Mouse (Mus musculus): ENCODE measurements around the gene Ifnl2. TPM values are rescaled to one million over a fixed set of nuclear protein-coding genes. Genes with fewer than 3 reads are reported as not detected.
A peak's percentile ranks its signal among the peaks of the same experiment; 100 is the strongest.
"Not testable (repeated sequence)": the region's sequence is repeated elsewhere in the genome, so short reads cannot be mapped to it uniquely, and the experiment has no call there.

Ifnl2 gene
- not detected in 2 replicates for polyA plus RNA-seq (2015; fragmentation: Nextera tagmentation; extraction: Ambion mirVana)

DNA sequence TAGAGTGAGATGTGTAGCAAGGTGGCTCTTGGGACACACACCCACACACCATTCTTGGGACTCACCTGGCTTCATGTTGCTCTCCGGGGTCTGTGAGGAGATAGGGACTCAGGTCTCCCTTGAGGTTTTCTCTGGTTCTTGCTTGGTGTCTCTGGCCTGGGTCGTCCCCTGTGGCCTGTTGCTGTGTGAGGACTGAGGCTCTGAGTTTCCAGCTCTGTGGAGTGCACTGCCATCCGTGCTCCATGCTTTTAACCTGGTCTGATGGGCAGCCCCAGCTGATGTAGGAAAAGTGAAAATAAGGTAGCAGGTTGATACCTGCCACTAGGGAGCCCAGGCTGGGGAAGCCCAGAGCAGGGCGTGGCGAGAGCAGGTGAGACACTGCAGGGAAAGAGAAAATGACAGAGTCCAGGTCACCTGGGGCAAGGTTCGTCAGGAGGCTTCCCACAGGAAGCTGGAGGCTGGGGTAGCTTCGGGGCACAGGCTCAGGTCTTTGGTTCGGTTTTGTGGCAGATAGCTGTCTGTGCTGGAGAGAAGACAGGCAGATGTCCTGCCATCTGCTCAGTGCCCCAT is at the start of gene Ifnl2:
Gene Ifnl2, minus strand, starts transcription at position 51 of the 570 bp plus-strand sequence.
- H3K9me3 ChIP-seq (replicated peaks); H3K4me2 ChIP-seq; H3K36me3 ChIP-seq; H3K4me3 ChIP-seq; H3K27ac ChIP-seq; ATAC-seq (replicated peaks; ENCODE audit: insufficient number of reproducible peaks, insufficient read depth, low FRiP score, low read depth); H3K4me1 ChIP-seq (replicated peaks); H3K27me3 ChIP-seq; H3K9ac ChIP-seq: not testable (repeated sequence)
- 59% methylated on average over 8 of the region's 8 CpGs for WGBS

DNA sequence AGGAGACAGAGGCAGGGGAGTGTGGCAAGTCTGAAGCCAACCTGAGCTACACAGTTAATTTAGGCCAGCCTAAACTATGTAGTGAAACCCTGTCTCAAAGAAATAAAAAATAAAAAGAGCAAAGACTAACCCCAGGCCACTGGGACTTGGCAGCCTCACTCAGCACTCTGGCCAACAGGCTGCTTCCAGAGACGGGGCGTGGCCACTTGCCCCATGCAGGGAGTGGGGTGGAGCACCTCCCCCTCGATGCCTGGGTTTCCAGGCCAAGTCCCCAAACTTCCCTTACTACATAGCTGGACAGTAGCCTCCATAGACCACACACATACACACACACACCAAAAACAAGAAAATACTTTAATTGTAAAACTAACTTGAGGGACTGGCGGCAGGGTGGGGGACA is 48.2 kb upstream of the Ifnl2 start:
- peaks cover 29% of the 10 kb centered on the region for H3K36me3 ChIP-seq
- 39% methylated on average over 4 of the region's 4 CpGs for WGBS
- H3K4me2 ChIP-seq = no peak overlapping the region
- H3K27ac ChIP-seq = 0 out of 2 replicates have a peak overlapping the region, but pooled peaks have one; percentile 10
- no peak overlapping the region for H3K9ac ChIP-seq
- no peaks in the 10 kb centered on the region for H3K9me3 ChIP-seq (replicated peaks)
- no peaks in the 10 kb centered on the region for H3K27me3 ChIP-seq
- peaks cover 17% of the 10 kb centered on the region for H3K4me1 ChIP-seq (replicated peaks)
- no peak; the same call in 1 of the 2 replicates for ATAC-seq (replicated peaks; ENCODE audit: insufficient number of reproducible peaks, insufficient read depth, low FRiP score, low read depth)
- no peak overlapping the region for H3K4me3 ChIP-seq

DNA sequence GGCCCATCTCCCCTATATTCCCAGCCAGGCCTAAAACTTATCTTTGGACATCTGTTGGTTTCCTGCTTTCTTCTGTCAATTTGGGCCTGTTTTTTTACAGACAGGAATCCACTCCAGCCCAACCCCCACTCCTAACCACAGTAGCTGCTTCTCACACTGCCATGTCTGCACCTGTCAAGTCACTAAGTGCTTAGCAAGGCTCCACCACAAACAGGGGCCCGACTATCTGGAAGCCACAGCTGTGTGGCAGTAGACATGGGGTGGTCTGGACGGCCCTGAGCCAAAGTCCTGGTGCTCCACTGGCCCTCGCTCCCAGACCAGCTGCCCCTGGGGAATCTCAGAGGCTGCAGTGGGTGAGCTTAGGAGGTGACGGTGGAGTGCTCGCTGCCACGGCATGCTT is 47.5 kb upstream of the Ifnl2 start:
- H3K4me1 ChIP-seq (replicated peaks) = peaks cover 17% of the 10 kb centered on the region
- H3K4me2 ChIP-seq = no peak overlapping the region
- no peak overlapping the region for H3K4me3 ChIP-seq
- WGBS = 26% methylated on average over 6 of the region's 6 CpGs
- 0 out of 2 replicates have a peak overlapping the region, but pooled peaks have one; percentile 38 for H3K27ac ChIP-seq
- peaks cover 21% of the 10 kb centered on the region for H3K36me3 ChIP-seq
- ATAC-seq (replicated peaks; ENCODE audit: insufficient number of reproducible peaks, insufficient read depth, low FRiP score, low read depth) = no peak
- no peak overlapping the region for H3K9ac ChIP-seq
- no peaks in the 10 kb centered on the region for H3K27me3 ChIP-seq
- H3K9me3 ChIP-seq (replicated peaks) = no peaks in the 10 kb centered on the region

DNA sequence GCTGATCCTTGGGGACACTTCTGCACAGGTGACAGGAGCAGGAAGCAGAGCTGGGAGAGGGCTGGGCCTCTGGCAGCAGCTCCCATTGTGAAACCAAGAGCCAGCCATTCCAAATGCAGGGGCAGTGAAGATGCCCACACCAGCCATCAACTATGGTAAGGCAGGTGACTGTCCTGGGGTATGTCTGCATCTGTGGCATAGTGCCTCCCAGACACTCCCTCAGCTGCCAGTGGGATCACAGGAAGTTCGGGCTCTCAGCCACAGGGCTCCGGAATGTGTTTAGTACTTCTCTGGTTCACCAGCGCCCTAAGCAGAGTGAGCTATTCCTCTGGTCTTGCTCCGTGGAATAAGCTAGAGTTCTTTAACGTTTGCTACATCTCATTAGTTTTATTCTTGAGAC is 46.8 kb upstream of the Ifnl2 start:
- no peak overlapping the region for H3K4me2 ChIP-seq
- peaks cover 16% of the 10 kb centered on the region for H3K36me3 ChIP-seq
- no peak for ATAC-seq (replicated peaks; ENCODE audit: insufficient number of reproducible peaks, insufficient read depth, low FRiP score, low read depth)
- 58% methylated on average over 5 of the region's 5 CpGs for WGBS
- H3K4me1 ChIP-seq (replicated peaks) = peaks cover 17% of the 10 kb centered on the region
- H3K27me3 ChIP-seq = no peaks in the 10 kb centered on the region
- no peak overlapping the region for H3K4me3 ChIP-seq
- no peaks in the 10 kb centered on the region for H3K9me3 ChIP-seq (replicated peaks)
- no peak overlapping the region for H3K27ac ChIP-seq
- H3K9ac ChIP-seq = no peak overlapping the region

DNA sequence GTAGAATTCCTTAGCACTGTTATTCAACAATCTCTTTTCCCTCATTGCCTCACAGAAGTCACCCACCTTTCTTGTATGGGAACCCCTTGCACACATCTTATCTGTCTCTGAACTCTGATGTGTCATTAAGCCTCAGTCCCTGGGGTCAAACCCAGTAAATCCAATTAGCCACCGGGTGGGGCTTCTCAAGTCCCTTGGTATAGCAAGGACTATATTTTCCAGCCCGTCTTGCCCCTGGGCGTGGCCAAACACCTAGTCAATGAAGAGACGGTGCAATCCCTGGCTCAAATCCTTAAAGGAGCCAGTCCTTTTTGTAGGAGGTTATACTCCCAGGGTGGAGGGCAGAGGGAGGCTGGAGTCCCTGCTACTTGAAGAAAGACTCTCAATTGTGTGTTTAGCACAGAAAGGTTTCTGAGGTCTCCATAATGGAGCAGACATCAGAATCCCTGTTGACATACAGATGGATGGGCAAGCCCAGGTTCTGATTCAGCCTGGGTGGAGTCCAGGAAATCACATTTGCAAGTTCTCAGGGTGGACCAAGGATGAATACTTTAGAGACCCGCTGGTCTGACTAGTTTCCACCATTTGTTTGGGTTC is 45.8 kb upstream of the Ifnl2 start:
- Histone ChIP-seq H3K4me1 (replicated peaks) (peaks cover 17% of the 10 kb centered on the region), H3K9ac (no peak overlapping the region), H3K4me3 (no peak overlapping the region), H3K27ac (no peak overlapping the region), H3K27me3 (no peaks in the 10 kb centered on the region), H3K9me3 (replicated peaks) (no peaks in the 10 kb centered on the region), H3K4me2 (no peak overlapping the region), H3K36me3 (peaks cover 16% of the 10 kb centered on the region)
- 13% methylated on average over 5 of the region's 5 CpGs for WGBS
- no peak for ATAC-seq (replicated peaks; ENCODE audit: insufficient number of reproducible peaks, insufficient read depth, low FRiP score, low read depth)

DNA sequence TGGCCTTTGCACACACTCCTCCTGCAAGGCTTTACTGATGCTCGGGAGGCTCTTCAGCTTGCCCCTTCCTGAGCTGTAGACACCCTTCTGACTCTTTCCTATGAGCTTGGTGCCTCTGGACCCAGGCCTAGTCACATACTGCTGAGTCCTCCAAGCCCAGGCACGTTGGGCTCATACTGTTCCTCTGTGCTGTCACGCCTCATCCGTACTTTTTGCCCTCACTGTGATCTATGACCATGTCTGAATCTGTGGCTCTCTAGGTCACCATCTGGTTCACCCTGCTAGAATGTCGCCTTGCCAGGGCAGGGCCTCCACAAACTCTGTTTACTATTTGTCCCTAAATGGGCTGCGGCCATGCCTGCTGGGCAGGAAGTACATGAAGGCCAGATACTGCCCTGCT is 42.8 kb upstream of the Ifnl2 start:
- H3K27ac ChIP-seq = no peak overlapping the region
- no peaks in the 10 kb centered on the region for H3K9me3 ChIP-seq (replicated peaks)
- peaks cover 8% of the 10 kb centered on the region for H3K4me1 ChIP-seq (replicated peaks)
- no peak for ATAC-seq (replicated peaks; ENCODE audit: insufficient number of reproducible peaks, insufficient read depth, low FRiP score, low read depth)
- no peaks in the 10 kb centered on the region for H3K36me3 ChIP-seq
- H3K4me3 ChIP-seq = no peak overlapping the region
- WGBS = 85% methylated on average over 6 of the region's 6 CpGs
- peaks cover 6% of the 10 kb centered on the region; the same call in 1 of the 2 replicates for H3K27me3 ChIP-seq
- H3K9ac ChIP-seq = no peak overlapping the region
- no peak overlapping the region for H3K4me2 ChIP-seq

DNA sequence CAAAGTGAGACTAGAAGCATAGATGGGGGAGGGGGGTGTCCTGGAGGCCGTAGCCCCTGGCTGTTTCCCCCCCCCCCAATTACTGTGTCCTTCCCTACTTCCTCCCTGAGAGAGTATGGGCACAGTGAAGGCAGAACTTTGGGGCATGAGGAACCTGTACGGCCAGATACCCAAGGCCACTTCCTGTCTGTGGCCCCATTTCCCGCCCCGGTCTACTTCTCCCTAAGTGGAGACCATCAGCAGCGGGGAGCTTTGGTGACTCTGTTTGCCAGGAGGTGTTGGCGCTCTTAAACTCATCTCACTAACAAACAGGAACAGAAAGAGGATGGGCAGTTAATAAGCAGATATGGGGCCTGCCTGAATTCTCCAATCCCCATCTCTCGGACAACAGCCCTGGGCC is 37.4 kb upstream of the Ifnl2 start:
- WGBS = 50% methylated on average over 7 of the region's 7 CpGs
- H3K27me3 ChIP-seq = peaks cover 59% of the 10 kb centered on the region
- no peak overlapping the region for H3K9ac ChIP-seq
- H3K4me2 ChIP-seq = no peak overlapping the region
- H3K4me3 ChIP-seq = no peak overlapping the region
- no peaks in the 10 kb centered on the region for H3K9me3 ChIP-seq (replicated peaks)
- no peaks in the 10 kb centered on the region for H3K36me3 ChIP-seq
- H3K4me1 ChIP-seq (replicated peaks) = peaks cover 16% of the 10 kb centered on the region
- no peak overlapping the region for H3K27ac ChIP-seq
- no peak for ATAC-seq (replicated peaks; ENCODE audit: insufficient number of reproducible peaks, insufficient read depth, low FRiP score, low read depth)

DNA sequence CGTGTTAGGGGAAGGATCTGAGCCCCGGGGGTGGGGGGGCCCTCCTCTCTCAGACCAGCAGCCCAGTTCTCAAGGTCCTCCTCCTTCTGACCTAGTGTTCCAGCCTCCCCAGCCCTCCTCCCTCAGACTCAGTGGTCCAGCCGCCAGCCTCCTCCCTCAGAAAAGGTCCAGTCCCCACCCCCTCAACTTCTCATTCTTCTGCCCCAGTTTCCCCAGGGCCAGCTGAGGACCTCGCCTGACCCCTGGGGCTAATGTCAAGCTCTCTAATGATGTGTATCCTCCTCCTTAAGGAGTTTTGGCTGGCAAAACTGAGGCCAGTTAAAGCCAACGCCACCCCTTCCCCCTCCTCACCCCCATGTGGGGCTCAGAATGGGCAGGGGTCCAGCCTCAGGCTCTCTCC is 36.9 kb upstream of the Ifnl2 start, which contains the start of gene Nccrp1:
Gene Nccrp1, minus strand, starts transcription at position 101 of the 400 bp plus-strand sequence.
- Histone ChIP-seq H3K27ac (no peak within 1 kb of the TSS), H3K36me3 (no peaks in the 10 kb centered on the region), H3K4me1 (replicated peaks) (peaks cover 16% of the 10 kb centered on the region), H3K9ac (no peak within 1 kb of the TSS), H3K27me3 (peaks cover 59% of the 10 kb centered on the region), H3K9me3 (replicated peaks) (no peaks in the 10 kb centered on the region), H3K4me3 (peak within 1 kb of the TSS; percentile 26), H3K4me2 (peak within 1 kb of the TSS; percentile 50)
- no peak for ATAC-seq (replicated peaks; ENCODE audit: insufficient number of reproducible peaks, insufficient read depth, low FRiP score, low read depth)
- 7% methylated on average over 5 of the region's 5 CpGs for WGBS

DNA sequence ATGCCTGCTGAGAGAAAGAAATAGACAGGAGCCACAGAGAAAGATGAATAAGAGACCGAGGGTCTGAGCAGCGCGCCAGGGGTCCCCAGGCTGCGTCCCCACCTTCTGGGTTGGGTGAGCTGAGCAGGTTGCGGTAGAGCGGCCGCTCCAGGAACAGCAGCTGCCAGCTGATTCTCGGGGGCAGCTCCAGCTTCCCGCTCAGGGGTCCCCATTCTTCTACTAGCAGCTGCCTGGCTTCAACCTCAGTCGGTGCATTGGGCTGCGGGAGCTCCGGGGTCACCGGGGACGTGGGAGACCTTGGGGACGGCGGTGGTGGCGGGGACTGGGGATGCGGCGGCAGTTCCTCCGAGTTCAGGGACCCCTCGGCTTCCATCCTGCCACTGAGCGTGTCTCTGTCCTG is 36.4 kb upstream of the Ifnl2 start:
- no peak for ATAC-seq (replicated peaks; ENCODE audit: insufficient number of reproducible peaks, insufficient read depth, low FRiP score, low read depth)
- no peak overlapping the region for H3K27ac ChIP-seq
- H3K27me3 ChIP-seq = peaks cover 59% of the 10 kb centered on the region
- H3K36me3 ChIP-seq = no peaks in the 10 kb centered on the region
- H3K9me3 ChIP-seq (replicated peaks) = no peaks in the 10 kb centered on the region
- H3K9ac ChIP-seq = no peak overlapping the region
- H3K4me3 ChIP-seq = peak overlapping the region; percentile 26
- H3K4me1 ChIP-seq (replicated peaks) = peaks cover 16% of the 10 kb centered on the region
- H3K4me2 ChIP-seq = peak overlapping the region; percentile 50
- 2% methylated on average over 22 of the region's 22 CpGs for WGBS

DNA sequence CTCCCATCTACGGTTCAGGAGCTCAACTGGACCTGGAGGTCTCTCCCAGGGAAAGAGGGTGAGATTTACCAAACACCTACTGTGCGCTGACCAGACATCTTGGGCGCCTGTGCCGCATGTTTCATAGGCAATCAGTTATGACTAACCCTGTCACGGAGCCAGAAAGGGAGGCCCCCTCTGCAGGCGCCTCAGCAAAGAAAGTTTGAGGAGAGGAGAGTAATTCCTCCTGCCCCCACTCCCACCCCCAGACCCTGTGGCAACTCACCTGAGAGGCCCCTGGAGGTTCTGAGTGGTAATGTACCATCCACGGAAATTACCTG is 35.6 kb upstream of the Ifnl2 start:
- 39% methylated on average over 7 of the region's 7 CpGs for WGBS
- no peak for ATAC-seq (replicated peaks; ENCODE audit: insufficient number of reproducible peaks, insufficient read depth, low FRiP score, low read depth)

DNA sequence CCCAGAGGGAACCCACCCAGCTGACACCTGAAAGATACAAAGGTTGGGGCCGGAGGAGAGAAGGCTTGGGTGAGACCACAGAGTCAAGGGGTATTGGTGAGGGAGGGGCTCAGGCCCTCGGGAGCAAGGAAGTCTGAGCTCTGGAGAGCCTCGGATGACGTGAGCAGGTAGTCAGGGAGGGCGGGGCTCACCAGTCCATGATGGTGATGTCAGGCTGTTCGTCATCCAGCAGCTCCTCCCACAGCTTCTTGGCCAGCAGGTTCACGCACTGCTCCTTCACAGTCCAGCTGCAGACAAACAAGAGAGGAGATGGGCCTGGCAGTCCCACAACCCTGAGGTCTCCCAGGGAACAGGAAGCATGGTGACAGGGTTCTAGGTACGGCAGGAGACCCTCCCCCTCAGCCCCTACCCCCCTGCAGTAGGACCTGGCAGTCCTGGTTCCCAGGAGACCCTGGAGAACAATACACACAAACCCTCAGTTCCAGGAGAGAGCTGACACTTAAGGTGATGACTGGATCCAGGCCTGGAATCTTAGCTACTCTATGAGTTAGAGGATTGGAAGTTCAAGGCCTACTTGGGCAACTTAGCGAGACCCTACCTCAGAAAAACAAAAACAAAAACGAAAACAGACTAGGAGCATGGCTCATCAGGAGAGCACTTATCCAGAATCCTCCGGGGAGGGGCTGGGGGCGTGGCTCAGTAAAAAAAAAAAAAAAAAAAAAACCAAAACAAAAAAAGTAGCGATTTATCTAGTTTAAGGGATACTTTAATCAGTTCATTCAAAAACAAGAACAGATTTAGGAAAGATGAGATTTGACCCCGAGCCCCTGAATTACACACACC is 35.0 kb upstream of the Ifnl2 start:
- H3K27me3 ChIP-seq = peaks cover 59% of the 10 kb centered on the region
- WGBS = 27% methylated on average over 14 of the region's 14 CpGs
- peaks cover 16% of the 10 kb centered on the region for H3K4me1 ChIP-seq (replicated peaks)
- H3K9me3 ChIP-seq (replicated peaks) = no peaks in the 10 kb centered on the region
- no peak overlapping the region for H3K4me3 ChIP-seq
- H3K4me2 ChIP-seq = no peak overlapping the region
- no peaks in the 10 kb centered on the region for H3K36me3 ChIP-seq
- 0 out of 2 replicates have a peak, but pooled peaks have one; percentile 3 for ATAC-seq (replicated peaks; ENCODE audit: insufficient number of reproducible peaks, insufficient read depth, low FRiP score, low read depth)
- no peak overlapping the region for H3K27ac ChIP-seq
- no peak overlapping the region for H3K9ac ChIP-seq

More for the DNA sequence above, 35.6 kb upstream of the Ifnl2 start:
- H3K4me1 ChIP-seq (replicated peaks) = peaks cover 16% of the 10 kb centered on the region
- H3K4me3 ChIP-seq = no peak overlapping the region
- no peaks in the 10 kb centered on the region for H3K9me3 ChIP-seq (replicated peaks)
- no peak overlapping the region for H3K27ac ChIP-seq
- no peak overlapping the region for H3K4me2 ChIP-seq
- no peaks in the 10 kb centered on the region for H3K36me3 ChIP-seq
- no peak overlapping the region for H3K9ac ChIP-seq
- H3K27me3 ChIP-seq = peaks cover 59% of the 10 kb centered on the region

Data from heart, embryonic 15.5 days (tissue).